Mouse (Mus musculus) fibroblast of lung, adult 2 months (primary cell): ENCODE measurements at regions not wholly inside any gene's neighbourhood (a gene's known extent, or its start where the extent isn't known, plus 50 kb on each side); places are given as distances from the start of the nearest gene placed in this dataset.
A peak's percentile ranks its signal among the peaks of the same experiment; 100 is the strongest.

ENCODE experiments used
- DNase-seq: peaks from one replicate; pipeline ENCODE4 v3.0.0-alpha.2; 2011; ENCODE audit warnings: low read depth

DNA sequence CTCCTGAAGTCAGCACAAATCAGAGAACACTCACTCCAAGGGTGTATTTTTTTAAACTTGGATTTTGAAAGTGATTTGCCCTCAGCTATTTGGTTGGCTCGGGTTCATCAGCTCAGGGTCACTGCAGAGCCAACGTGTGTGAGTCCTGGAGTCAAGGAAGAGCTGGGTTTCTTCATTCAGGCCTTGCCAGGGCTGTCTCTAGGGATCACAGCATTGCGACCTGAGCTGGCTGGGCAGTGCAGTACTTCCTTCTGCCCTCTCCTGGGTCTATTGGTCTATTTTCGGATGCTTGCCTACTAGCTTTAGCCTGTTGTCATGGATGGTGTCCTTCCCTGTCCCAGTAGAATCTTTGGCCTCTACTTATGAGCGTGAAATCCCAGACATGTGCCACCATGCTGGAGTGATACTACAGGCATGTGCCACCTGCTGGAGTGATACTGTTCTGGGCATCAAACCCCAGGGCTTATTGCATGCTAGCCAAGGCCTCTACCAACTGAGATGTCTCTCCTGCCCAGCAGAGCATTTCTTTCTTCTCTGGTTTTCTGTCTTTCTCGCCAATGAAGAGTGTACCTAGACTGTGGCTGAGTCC, 211.7 kb upstream of the Rbfox1 start:
- no peak for DNase-seq

DNA sequence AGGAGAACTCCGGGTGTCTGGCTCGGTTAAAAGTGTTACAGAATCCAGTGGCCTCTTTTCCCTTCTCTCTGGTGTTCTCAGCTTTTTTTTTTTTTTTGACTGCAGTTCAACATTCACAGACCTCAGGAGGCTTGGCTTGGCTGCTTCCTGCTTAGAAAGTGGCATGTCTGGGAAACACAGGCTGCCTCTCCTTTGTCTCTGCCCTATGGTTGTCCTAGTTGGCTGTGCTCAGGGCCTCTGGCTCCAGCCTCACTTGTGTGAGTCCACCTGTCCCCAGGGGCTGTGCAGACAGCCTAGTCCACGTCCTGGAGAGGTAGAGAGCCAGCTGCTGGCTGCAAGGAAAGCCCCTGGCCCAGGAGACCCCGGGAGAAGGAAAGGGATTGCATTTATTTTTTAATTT, 212.3 kb upstream of the Rbfox1 start:
- no peak for DNase-seq

DNA sequence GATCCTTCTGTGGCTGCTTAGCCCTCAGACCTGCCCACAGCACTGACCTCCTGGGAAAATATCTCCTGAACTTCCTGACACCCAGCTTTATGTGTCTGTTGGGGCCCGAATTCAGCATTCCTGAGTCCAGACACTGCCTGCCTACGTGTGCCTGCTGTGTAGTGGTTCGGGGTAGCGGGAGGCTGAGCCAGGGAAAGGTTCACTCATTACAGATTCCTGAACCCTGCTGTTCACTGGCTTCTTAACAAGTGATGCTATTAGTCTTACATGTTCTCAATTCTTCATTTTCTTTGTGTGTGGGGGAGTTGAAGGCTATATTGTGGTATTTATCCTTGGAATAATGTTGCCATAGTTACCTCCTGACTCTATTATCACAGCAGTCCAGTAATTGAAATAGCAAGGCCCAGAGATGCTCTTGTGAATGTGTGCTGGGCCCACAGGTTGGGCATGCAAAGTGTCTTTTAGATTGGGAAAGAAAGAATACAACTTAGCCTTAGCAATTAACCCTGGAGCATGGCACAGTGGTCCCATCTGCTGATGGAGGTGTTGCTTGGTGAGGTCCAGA, 216.7 kb upstream of the Rbfox1 start:
- DNase-seq, result no peak

DNA sequence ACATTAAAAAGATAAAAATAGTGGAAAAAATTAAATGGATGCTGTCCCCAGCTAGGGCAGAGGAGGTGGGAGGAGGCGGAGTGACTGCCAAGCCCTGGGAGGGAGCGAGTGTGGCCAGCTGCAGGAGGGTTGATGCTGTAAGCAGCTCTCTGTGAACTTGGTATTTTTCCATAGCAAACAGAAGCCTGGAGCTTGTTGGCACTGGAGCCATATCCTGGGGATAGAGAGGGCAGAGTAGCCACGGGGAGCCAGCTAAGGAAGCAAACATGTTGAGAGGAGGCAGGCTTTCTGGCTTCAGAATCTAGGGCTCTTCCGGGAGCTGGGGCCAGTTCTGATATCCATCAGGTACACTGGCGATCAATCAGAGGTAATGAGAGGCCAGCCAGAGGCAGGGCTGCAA, 223.2 kb upstream of the Rbfox1 start:
- DNase-seq, result peak; percentile 14

DNA sequence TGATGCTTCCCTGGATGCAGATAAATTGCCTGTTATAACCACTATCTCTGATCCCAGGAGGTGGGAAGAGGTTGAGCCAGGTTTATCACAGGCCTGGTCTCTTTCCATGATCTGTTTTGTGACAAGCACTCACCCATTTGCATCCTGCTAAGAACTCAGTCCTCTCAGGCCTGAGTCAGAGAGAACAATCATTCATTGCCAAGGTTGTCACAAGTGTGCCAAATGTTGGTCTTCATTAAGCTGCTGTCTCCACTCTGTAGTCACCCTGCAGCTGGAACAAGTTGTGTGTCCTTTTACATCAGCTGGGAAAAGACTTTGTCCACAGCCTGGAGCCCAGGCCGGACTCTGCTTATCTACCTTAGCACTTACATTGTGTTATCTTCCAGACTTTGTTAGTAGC, 233.6 kb upstream of the Rbfox1 start:
- DNase-seq, result no peak

DNA sequence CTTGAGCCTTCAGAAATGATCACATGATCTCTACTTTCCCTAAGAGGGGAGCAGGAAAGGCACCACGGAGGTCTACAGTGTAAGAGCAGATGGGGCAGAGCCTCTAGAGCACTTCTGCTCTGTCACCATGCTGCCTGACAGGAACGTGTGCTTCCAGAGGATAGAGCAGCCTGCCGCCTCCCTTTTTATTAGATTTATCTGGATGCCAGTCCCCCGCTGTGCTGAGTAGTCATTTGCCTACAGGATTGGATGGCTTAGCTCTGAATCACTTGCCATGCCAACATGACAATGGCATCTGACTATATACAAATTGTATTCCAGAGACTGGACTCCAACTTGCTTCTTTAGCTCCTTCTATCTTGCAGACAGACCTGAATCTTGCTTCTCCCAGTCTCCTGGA, 234.2 kb upstream of the Rbfox1 start:
- DNase-seq, result no peak

DNA sequence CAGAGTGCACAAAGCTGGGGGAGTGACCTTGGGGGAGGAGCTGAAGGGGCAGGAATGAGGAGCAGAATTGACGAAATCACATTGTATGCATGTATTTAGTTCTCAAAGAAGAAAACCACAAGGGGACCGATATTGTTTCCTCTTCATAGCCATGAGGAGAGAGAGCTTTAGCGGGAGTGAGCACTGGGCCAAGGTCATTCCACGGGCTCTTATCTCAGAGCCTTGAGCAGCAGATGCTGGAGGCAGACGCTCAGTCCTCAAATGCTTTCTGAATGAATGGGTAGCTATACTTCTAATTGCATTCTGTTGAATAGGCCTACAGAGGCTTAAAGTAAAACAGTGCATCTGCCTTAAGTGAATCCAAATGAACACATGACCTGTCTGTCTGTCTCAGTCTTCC, 245.2 kb upstream of the Rbfox1 start:
- DNase-seq, result no peak

DNA sequence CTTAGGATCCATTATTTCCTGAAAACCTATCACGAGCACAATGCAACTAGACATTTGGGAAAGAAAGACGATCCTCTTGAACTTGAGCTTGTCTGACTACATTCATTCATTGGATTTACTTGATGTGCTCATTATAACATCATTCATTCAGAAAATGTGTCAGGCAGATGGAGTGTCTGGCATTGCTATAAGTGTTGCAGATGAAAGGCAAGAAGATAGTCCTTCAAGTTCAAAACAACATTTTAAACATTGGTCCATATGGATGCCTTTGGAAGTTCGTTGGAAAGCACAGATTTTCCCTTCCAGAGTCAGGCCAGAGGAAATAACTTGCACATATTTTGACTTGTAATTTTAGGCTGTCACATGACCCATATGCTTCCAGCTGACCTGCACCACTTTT, 255.2 kb upstream of the Rbfox1 start:
- DNase-seq, result no peak

DNA sequence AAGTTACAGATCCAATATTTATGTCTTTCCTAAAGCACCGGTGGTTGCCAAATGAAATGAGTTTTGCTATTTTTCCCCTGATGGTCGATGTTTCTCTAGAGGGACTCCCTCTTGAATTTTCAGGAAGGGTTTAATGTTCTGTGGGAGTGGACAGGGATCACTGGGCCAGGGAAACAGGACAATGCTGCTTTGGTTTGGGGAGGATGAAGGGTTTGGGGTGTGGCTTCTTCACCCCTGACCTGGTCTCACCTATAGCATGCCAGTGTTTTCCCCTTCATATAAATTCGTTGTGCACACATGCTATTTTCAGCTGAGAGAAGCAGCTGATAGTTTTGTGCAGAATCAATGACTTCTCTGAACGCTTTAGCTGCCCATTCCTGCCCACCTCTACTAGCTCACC, 257.2 kb upstream of the Rbfox1 start:
- no peak for DNase-seq

DNA sequence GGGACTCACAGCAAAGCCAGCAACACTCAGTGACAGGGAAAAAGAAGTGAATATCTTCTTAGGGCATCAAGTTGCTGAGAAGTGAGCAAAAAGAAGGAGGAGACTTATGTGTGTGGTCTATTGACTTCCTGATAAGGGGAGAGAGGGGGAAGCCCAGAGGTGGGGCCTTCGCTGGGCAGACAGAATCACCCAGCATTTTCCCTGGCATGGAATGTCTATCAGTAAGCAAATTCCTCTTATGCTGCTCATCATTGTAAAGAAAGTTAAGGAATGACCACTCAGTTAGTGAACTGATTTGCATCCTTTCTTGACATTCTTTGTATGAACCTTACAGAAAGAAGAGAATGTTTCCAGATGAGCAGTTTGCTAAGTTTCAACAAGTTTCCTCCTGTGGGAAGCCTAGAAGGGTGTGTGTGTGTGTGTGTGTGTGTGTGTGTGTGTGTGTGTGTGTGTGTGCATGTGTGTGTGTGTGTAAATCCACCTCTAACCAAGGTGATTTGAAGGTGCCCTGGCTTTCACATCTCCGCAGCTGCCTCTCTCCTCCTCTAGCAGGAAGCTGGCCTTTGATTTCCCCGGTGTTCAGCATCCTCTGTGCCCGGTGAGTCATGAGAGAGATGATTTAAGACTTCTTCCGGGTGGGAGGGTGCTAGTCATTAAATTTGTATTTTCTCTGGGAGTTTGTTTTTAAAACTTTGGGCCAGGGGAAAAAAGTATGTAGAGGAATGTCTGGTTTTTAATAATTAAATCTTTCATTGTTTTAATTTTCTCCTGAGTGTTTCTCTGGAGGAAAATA, 257.8 kb upstream of the Rbfox1 start:
- no peak for DNase-seq

DNA sequence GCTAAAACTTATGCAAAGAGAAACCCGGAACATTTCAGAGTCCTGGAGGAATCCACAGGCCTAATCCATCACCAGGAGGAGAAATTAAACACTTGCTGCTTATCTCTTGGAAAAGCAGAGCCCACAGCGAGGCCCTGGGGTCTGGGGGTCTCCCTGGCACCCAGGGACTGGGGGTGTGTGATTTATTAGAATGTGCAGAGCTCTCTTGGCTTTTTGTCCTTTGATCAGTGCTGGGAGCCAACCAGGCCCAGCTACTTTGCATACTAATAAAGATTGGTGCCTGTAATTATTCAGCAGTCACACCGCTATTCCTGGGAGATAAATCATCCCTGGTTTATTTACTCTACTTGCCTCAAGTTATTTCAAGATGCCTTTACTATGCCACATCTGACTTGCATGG, 260.0 kb upstream of the Rbfox1 start:
- no peak for DNase-seq

DNA sequence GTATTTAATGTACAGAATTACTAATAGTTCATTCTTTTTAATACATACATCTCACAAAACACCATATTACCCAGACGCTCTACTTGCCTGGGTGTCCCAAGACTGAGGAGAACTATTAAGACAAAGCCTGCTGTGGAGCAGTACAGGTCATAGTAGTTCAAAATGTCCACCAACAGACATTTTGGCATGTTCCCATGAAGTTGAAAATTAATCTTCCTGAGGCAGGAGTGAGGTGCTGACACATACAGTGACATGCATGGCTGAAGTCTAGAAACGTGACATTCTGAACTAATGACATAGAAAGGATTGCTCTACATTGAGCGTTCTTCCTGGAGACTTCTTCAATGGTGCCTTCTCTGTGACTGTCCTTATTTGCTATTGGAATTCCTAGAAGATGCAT, 264.6 kb upstream of the Rbfox1 start:
- no peak for DNase-seq

DNA sequence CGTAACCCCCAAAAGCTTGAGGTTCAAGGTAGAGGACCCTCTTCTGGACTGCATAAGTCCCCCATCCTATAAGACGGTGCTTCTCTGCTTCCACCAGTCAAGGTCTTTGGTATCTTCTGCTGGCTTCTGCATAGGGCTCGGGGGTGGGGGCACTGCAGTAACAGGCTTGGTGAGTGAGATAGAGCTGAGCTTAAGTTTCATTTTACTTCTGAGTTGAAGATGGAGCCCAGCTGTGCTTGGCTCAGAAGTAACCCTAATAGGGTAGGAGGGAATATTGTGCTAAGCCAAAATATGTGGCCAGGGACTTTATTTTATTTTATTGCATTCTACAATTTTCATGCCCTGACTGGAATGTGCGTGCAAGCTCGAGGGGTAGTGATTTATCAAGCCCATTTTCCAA, 268.8 kb upstream of the Rbfox1 start:
- DNase-seq, result no peak

DNA sequence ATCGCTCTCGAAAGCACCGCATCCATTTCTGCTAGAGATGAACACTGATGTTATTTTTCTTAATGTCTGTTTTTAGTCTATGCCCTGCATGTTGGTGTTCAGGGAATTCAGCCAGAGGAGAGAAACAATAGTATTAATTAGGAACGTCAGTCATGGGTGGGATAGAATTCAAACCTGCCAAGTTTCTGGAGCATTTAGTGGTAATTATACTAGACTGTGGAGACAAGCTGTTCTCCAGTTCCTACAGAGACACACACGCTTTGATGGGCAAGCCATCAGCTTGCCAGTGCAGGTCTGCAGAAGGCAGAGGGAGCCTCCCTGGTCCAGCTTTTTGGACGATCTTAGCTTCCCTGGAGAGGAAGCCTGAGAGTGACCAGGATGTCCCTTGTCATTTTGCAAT, 289.8 kb upstream of the Rbfox1 start:
- no peak for DNase-seq

DNA sequence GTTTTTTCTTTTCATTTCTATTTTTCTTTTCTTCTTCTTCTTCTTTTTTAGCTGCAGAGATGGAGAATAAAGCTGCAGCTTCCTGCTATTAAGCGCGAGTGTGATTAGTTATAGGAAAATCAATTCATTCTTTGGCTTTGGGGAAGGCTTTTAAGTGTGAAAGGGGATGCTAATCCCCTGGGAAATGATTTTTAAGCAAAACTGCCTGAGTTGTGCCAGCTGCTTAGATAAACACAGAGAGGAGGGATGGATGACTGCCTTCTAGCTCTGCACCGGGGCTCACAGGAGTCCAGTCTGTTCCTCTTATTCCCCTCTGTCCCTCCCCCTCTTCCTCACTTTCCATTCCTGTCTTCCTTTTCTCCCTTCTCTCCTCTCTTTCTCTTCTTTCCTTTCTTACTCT, 306.8 kb upstream of the Rbfox1 start:
- DNase-seq, result no peak

DNA sequence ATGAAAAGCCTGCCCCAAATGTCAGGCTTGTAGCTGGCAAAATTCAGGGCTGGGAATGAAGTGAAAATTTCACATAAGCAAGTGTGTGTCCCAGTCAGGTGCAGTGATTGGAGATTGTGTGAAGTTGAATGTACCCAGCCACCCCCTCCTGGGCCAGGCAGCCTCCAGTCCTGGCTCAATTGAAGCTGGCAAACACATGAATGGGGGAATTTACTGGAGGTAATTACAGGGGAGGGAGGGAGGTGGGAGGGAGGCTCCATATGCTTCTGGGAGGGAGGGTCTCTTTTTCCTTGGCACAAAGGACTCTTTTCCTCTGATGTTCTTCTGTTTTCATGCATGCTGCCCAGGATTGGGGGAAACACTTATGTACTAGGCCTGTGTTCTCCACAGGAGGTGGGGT, 312.4 kb upstream of the Rbfox1 start:
- DNase-seq, result no peak

DNA sequence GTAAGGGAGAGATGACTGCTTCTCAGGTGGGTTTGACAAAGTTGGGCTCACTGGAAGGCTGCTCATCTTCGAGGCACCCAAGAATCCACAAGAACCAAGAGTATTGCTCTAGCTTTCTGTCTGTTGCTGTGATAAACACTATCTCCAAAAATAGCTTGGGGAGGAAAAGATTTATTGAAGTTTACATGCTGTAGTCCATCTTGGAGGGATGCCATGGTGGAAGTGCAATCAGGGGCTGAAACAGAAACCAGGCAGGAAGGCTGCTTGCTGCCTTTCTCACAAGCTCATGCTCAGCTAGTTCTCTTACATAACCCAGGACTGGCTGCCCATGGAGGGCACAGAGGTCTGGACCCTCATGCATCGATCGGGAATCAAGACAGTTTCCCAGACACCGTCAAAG, 314.5 kb upstream of the Rbfox1 start:
- DNase-seq, result no peak

DNA sequence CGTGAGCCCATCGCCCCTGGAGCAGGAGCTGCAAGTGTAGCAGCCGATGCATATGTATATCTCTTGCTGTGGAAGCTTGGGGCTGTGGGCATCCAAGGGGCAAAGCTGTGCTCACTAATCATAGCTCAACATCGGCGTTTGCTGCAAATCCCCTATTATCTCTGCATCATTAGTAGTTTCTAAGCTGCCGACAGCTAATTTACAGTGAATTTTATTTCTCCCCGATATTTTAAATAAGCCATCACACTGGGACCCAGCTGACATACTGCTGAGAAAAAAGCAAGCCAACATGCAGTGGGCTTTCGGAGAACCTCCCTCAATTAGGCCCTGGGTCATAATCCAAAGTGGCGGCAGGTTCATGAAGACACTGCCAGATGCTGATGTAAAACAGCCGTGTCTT, 313.3 kb upstream of the Eef2kmt start:
- no peak for DNase-seq

DNA sequence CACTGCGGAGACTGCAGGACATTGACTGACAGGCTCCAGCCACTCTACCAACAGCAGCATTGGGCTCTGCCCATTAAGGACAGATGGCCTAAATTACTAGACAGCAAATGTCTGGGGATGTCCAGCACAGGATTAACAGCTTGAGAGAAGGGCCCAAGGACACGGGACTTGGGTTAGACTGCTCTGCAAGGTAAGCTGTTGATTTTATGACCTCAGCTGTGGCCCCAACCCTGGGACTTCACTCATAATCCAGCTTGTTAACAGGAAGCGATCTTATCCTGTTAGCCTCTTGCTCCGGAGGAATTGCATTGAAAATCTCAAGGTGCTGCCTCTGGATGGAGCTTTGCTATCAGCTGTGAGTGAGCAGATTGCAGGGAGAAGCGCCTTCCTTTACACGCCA, 293.2 kb upstream of the Eef2kmt start:
- no peak for DNase-seq

DNA sequence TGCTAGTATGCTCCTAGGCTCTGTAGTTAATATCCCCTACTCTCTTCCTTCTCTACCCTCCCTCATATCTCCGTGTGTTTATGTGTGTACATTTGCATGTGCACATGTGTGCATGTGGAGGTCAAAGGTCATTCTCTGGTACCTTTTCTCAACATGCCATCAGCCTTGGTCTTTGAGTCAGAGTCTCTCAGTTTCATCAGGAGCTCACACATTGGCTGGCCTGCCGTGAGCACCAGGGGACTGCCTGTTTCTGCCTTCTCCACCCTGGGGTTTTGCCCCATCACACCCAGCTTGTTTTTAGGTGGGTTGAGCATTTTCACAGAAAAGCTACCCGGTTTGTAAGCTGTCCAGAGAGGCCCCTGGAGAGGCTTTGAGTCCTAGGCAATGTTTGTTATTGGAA, 292.8 kb upstream of the Eef2kmt start:
- DNase-seq, result no peak

DNA sequence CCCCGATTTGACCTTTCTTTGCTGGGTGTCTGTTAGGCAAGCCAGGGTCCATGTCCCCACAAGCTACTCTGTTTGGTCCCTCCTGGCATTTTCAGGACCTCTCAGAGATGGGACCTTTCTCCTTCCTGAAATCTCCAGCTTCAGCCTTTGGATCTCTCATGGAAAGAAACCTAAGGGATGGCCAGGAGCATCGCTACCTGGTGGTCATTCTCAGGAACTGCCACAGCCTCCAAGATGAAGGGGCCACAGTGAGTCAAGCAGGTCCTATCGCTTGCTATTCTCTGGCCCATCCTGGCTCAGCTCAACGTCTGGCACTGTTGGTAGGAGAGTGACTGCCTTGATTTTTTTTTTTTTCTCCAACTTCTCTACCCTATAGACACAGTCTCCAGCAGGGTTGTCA, 291.0 kb upstream of the Eef2kmt start:
- DNase-seq, result no peak

DNA sequence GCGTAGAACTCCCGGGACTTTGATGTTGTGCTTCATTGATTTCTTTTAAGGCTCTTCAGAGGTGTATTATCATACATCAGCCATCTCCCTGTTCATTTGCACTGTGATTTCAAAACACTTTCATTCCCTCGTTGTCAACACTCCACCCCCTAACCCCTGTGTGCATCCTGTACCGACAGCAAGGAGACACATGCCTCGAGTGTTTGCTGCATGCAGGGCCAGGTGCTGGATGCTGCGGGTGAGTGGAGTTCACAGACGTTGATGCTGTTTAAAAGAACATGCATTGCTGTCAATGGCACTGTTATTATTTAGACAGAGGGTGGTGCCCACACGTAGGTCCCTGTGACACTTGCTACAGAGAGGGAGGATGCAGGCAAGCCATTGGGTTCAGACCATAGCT, 290.0 kb upstream of the Eef2kmt start:
- DNase-seq, result no peak

DNA sequence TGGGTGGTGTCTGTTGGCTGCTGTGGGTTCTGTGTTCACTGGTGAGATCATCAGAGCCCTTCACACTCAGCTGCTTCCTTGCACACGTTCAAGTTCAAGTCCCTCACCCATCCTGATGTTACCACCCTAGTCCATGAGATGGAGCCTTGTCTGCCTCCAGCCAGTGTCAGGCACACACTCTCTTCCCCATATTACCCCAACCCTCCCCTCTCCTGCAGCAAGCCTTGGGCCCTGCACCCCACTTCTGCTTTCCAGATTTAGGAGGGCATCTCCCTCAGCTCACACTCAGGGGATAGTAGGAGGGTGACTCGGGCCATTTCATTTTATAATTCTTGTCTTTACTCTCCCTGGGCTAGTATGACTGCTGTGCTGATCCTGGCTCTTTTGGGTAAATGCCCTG, 288.7 kb upstream of the Eef2kmt start:
- no peak for DNase-seq
